Comparison of ENCODE assay signal across 9 mouse cellular contexts in the genomic region with DNA sequence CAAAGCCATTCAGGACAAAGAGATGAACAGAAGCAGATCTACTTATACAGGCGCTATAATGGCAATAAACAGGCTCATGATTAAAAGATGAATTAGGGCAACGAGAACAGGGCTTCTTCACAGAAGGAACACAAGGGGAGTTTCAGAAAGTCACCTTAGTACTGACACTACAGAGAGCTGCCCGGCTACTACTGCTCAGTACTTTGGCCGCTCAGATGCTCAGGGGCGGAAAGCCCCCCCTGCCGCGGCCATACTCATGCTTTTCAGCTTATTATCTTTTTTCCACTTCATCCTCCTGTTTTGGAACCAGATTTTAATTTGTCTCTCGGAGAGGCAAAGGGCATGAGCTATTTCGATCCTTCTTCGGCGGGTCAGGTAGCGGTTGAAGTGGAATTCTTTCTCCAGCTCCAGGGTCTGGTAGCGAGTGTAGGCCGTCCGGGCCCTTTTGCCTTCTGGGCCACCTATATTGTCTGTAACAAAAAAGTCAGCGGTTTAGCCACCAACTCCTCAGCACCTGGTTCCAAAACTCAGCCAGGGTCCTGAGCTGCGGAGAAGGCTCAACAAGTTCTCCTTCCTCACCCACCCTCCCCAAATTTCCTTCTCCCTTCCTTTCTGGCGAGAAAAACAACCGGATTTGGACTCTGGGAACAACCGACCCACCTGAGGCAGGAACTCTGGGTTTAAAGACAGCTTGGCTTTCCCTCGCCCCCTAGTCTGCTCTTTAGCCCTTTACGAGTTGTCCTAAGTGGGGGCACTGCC. TPM values are rescaled to one million over a fixed set of nuclear protein-coding genes. Genes with fewer than 3 reads are reported as not detected.
A peak's percentile ranks its signal among the peaks of the same experiment; 100 is the strongest.
DNase-seq lines count a peak whose midpoint lies in the region; ATAC-seq lines count a peak whose summit lies in the region.
"Had no signal": no experiment of that assay in that cellular context is flagged by ENCODE, and none has a peak within 500 bp of the region (broad histone marks: within the 10 kb centered on the region; RNA-seq: fewer than 3 reads in every experiment).

No protein-coding gene starts in this region.

- H3K4me2 ChIP-seq in midbrain, embryonic 11.5 days = no peak overlapping the region
- H3K4me2 ChIP-seq in midbrain, embryonic 16.5 days (ENCODE audit: low read length) = no peak overlapping the region
- peak overlapping the region; percentile 53 for H3K4me2 ChIP-seq in hindbrain, embryonic 15.5 days
- peak overlapping the region; percentile 73 for H3K4me2 ChIP-seq in liver, embryonic 11.5 days
- H3K4me2 ChIP-seq in midbrain, embryonic 13.5 days (replicated peaks) = no peak overlapping the region

- no peak overlapping the region for H3K27ac ChIP-seq in midbrain, embryonic 11.5 days (ENCODE audit: low read depth, low read length)
- no peak overlapping the region for H3K27ac ChIP-seq in midbrain, embryonic 16.5 days (ENCODE audit: low read length)
- H3K27ac ChIP-seq in hindbrain, embryonic 15.5 days (replicated peaks) = peak overlapping the region; percentile 83
- H3K27ac ChIP-seq in liver, embryonic 11.5 days (ENCODE audit: low read depth, low read length) = peak overlapping the region; percentile 65; the same call in 1 of the 2 replicates
- no peak overlapping the region for H3K27ac ChIP-seq in midbrain, embryonic 13.5 days

- no peaks in the 10 kb centered on the region for H3K36me3 ChIP-seq in midbrain, embryonic 11.5 days (ENCODE audit: control insufficient read depth, insufficient read depth, low read length)
- no peaks in the 10 kb centered on the region for H3K36me3 ChIP-seq in midbrain, embryonic 16.5 days (ENCODE audit: control insufficient read depth, insufficient read depth, low read length)
- no peaks in the 10 kb centered on the region for H3K36me3 ChIP-seq in hindbrain, embryonic 15.5 days
- no peaks in the 10 kb centered on the region for H3K36me3 ChIP-seq in liver, embryonic 11.5 days (ENCODE audit: control insufficient read depth, insufficient read depth, low read length)
- H3K36me3 ChIP-seq in midbrain, embryonic 13.5 days = no peaks in the 10 kb centered on the region

- H3K4me3 ChIP-seq in midbrain, embryonic 11.5 days (ENCODE audit: low read depth, low read length) = no peak overlapping the region
- H3K4me3 ChIP-seq in midbrain, embryonic 16.5 days (ENCODE audit: low read depth, low read length) = no peak overlapping the region
- peak overlapping the region; percentile 38 for H3K4me3 ChIP-seq in hindbrain, embryonic 15.5 days
- H3K4me3 ChIP-seq in liver, embryonic 11.5 days (ENCODE audit: low read depth, low read length) = peak overlapping the region; percentile 62
- no peak overlapping the region for H3K4me3 ChIP-seq in midbrain, embryonic 13.5 days (replicated peaks)

- peak; percentile 96 for DNase-seq in midbrain, embryonic 11.5 days (ENCODE audit: low spot score, missing footprints)
- DNase-seq in liver, embryonic 11.5 days (ENCODE audit: low spot score) = no peak
- DNase-seq in right cerebral cortex, postnatal 10 days (ENCODE audit: low spot score in 2 of 2) = no peak
- DNase-seq in spleen, postnatal 14 days (ENCODE audit: low spot score in 2 of 2) = no peak
- DNase-seq: cerebellum, adult 11-12 months had no signal

- H3K4me1 ChIP-seq in midbrain, embryonic 11.5 days (ENCODE audit: control insufficient read depth, insufficient read depth, low read length) = peaks cover 7% of the 10 kb centered on the region
- peaks cover 3% of the 10 kb centered on the region; the same call in 1 of the 2 replicates for H3K4me1 ChIP-seq in midbrain, embryonic 16.5 days (ENCODE audit: control insufficient read depth, insufficient read depth, low read length)
- H3K4me1 ChIP-seq in hindbrain, embryonic 15.5 days (replicated peaks) = peaks cover 10% of the 10 kb centered on the region
- H3K4me1 ChIP-seq in liver, embryonic 11.5 days (replicated peaks; ENCODE audit: control insufficient read depth, insufficient read depth, low read length) = no peaks in the 10 kb centered on the region; the same call in 1 of the 2 replicates
- H3K4me1 ChIP-seq in midbrain, embryonic 13.5 days (replicated peaks) = peaks cover 10% of the 10 kb centered on the region

- H3K9me3 ChIP-seq in midbrain, embryonic 11.5 days (ENCODE audit: control insufficient read depth, low read length) = no peaks in the 10 kb centered on the region
- H3K9me3 ChIP-seq in midbrain, embryonic 16.5 days (replicated peaks; ENCODE audit: control insufficient read depth, low read length, poor library complexity, severe bottlenecking) = no peaks in the 10 kb centered on the region
- no peaks in the 10 kb centered on the region for H3K9me3 ChIP-seq in hindbrain, embryonic 15.5 days
- H3K9me3 ChIP-seq in liver, embryonic 11.5 days (ENCODE audit: control insufficient read depth, low read length) = no peaks in the 10 kb centered on the region
- no peaks in the 10 kb centered on the region for H3K9me3 ChIP-seq in midbrain, embryonic 13.5 days

- peaks cover 98% of the 10 kb centered on the region for H3K27me3 ChIP-seq in midbrain, embryonic 11.5 days (ENCODE audit: control insufficient read depth, insufficient read depth, low read length)
- peaks cover 91% of the 10 kb centered on the region for H3K27me3 ChIP-seq in midbrain, embryonic 16.5 days (ENCODE audit: control insufficient read depth, insufficient read depth, low read depth, low read length)
- H3K27me3 ChIP-seq in hindbrain, embryonic 15.5 days = peaks cover 85% of the 10 kb centered on the region
- H3K27me3 ChIP-seq in liver, embryonic 11.5 days (replicated peaks; ENCODE audit: control insufficient read depth, insufficient read depth, low read length) = peaks cover 100% of the 10 kb centered on the region
- peaks cover 100% of the 10 kb centered on the region for H3K27me3 ChIP-seq in midbrain, embryonic 13.5 days

- 2% methylated on average over 22 of the region's 22 CpGs for WGBS in midbrain, embryonic 11.5 days
- WGBS in midbrain, embryonic 16.5 days = 3% methylated on average over 22 of the region's 22 CpGs
- WGBS in hindbrain, embryonic 15.5 days = 3% methylated on average over 22 of the region's 22 CpGs
- 6% methylated on average over 22 of the region's 22 CpGs for WGBS in liver, embryonic 11.5 days
- 1% methylated on average over 22 of the region's 22 CpGs for WGBS in midbrain, embryonic 13.5 days

- H3K9ac ChIP-seq in midbrain, embryonic 11.5 days (ENCODE audit: low read length) = no peak overlapping the region
- no peak overlapping the region for H3K9ac ChIP-seq in midbrain, embryonic 16.5 days (ENCODE audit: low read depth, low read length)
- H3K9ac ChIP-seq in hindbrain, embryonic 15.5 days = peak overlapping the region; percentile 46
- peak overlapping the region; percentile 67 for H3K9ac ChIP-seq in liver, embryonic 11.5 days (ENCODE audit: low read depth, low read length)
- H3K9ac ChIP-seq in midbrain, embryonic 13.5 days (replicated peaks) = no peak overlapping the region

- no peak for ATAC-seq in midbrain, embryonic 11.5 days (ENCODE audit: low FRiP score)
- ATAC-seq in midbrain, embryonic 16.5 days = no peak
- no peak for ATAC-seq in hindbrain, embryonic 15.5 days (ENCODE audit: low FRiP score, low read depth)
- ATAC-seq in liver, embryonic 11.5 days (replicated peaks; ENCODE audit: low FRiP score) = no peak
- ATAC-seq in midbrain, embryonic 13.5 days = no peak
- ATAC-seq: forebrain, embryonic 14.5 days had no signal

RNA-seq across cellular contexts. Expression of a gene that starts 1.8 kb away (rescaled TPM):
- polyA plus RNA-seq in midbrain, embryonic 11.5 days (2014; fragmentation: Nextera tagmentation; extraction: Ambion mirVana) = not detected in 2 replicates
- 0.21 TPM in 1 of 2 replicates, not detected in the other for polyA plus RNA-seq in midbrain, embryonic 16.5 days (2015; fragmentation: Nextera tagmentation; extraction: Ambion mirVana)
- 105 and 115 TPM in 2 replicates for polyA plus RNA-seq in hindbrain, embryonic 15.5 days (2015; fragmentation: Nextera tagmentation; extraction: Ambion mirVana)
- polyA plus RNA-seq in liver, embryonic 11.5 days (2014; fragmentation: Nextera tagmentation; extraction: Ambion mirVana) = 8.0 and 9.7 TPM in 2 replicates
- 0.08 and 0.17 TPM in 2 replicates for polyA plus RNA-seq in midbrain, embryonic 13.5 days (2015; fragmentation: Nextera tagmentation; extraction: Ambion mirVana)
- polyA plus RNA-seq: forebrain, embryonic 14.5 days had no signal

RNA-seq across cellular contexts. Expression of a gene that starts 6.0 kb away (rescaled TPM):
- polyA plus RNA-seq in midbrain, embryonic 11.5 days (2014; fragmentation: Nextera tagmentation; extraction: Ambion mirVana) = not detected in 2 replicates
- polyA plus RNA-seq in midbrain, embryonic 16.5 days (2015; fragmentation: Nextera tagmentation; extraction: Ambion mirVana) = not detected in 2 replicates
- polyA plus RNA-seq in hindbrain, embryonic 15.5 days (2015; fragmentation: Nextera tagmentation; extraction: Ambion mirVana) = 10.4 and 13.4 TPM in 2 replicates
- 0.45 and 0.71 TPM in 2 replicates for polyA plus RNA-seq in liver, embryonic 11.5 days (2014; fragmentation: Nextera tagmentation; extraction: Ambion mirVana)
- polyA plus RNA-seq in midbrain, embryonic 13.5 days (2015; fragmentation: Nextera tagmentation; extraction: Ambion mirVana) = not detected in 2 replicates
- polyA plus RNA-seq: forebrain, embryonic 14.5 days had no signal

RNA-seq across cellular contexts. Expression of a gene that starts 10.6 kb away (rescaled TPM):
- 0.11 TPM in 1 of 2 replicates, not detected in the other for polyA plus RNA-seq in midbrain, embryonic 11.5 days (2014; fragmentation: Nextera tagmentation; extraction: Ambion mirVana)
- not detected in 2 replicates for polyA plus RNA-seq in midbrain, embryonic 16.5 days (2015; fragmentation: Nextera tagmentation; extraction: Ambion mirVana)
- polyA plus RNA-seq in hindbrain, embryonic 15.5 days (2015; fragmentation: Nextera tagmentation; extraction: Ambion mirVana) = 15.7 and 16.3 TPM in 2 replicates
- polyA plus RNA-seq in liver, embryonic 11.5 days (2014; fragmentation: Nextera tagmentation; extraction: Ambion mirVana) = 2.8 and 2.9 TPM in 2 replicates
- polyA plus RNA-seq in midbrain, embryonic 13.5 days (2015; fragmentation: Nextera tagmentation; extraction: Ambion mirVana) = not detected in 2 replicates
- polyA plus RNA-seq: forebrain, embryonic 14.5 days had no signal

RNA-seq across cellular contexts. Expression of a gene that starts 10.6 kb away (rescaled TPM):
- polyA plus RNA-seq in midbrain, embryonic 11.5 days (2014; fragmentation: Nextera tagmentation; extraction: Ambion mirVana) = not detected in 2 replicates
- polyA plus RNA-seq in midbrain, embryonic 16.5 days (2015; fragmentation: Nextera tagmentation; extraction: Ambion mirVana) = not detected in 2 replicates
- not detected in 2 replicates for polyA plus RNA-seq in hindbrain, embryonic 15.5 days (2015; fragmentation: Nextera tagmentation; extraction: Ambion mirVana)
- not detected in 2 replicates for polyA plus RNA-seq in liver, embryonic 11.5 days (2014; fragmentation: Nextera tagmentation; extraction: Ambion mirVana)
- not detected in 2 replicates for polyA plus RNA-seq in midbrain, embryonic 13.5 days (2015; fragmentation: Nextera tagmentation; extraction: Ambion mirVana)
- polyA plus RNA-seq: forebrain, embryonic 14.5 days had no signal

RNA-seq across cellular contexts. Expression of a gene that starts 11.0 kb away (rescaled TPM):
- polyA plus RNA-seq in midbrain, embryonic 11.5 days (2014; fragmentation: Nextera tagmentation; extraction: Ambion mirVana) = not detected in 2 replicates
- not detected in 2 replicates for polyA plus RNA-seq in midbrain, embryonic 16.5 days (2015; fragmentation: Nextera tagmentation; extraction: Ambion mirVana)
- 10.6 and 12.2 TPM in 2 replicates for polyA plus RNA-seq in hindbrain, embryonic 15.5 days (2015; fragmentation: Nextera tagmentation; extraction: Ambion mirVana)
- polyA plus RNA-seq in liver, embryonic 11.5 days (2014; fragmentation: Nextera tagmentation; extraction: Ambion mirVana) = 2.3 and 3.1 TPM in 2 replicates
- polyA plus RNA-seq in midbrain, embryonic 13.5 days (2015; fragmentation: Nextera tagmentation; extraction: Ambion mirVana) = not detected in 2 replicates
- polyA plus RNA-seq: forebrain, embryonic 14.5 days had no signal

Comparison
In these comparisons a context has a peak if more than half of its experiments do, and no peak if none do; other contexts are left out.
1. H3K27ac ChIP-seq: peak in hindbrain, embryonic 15.5 days (single experiment) and liver, embryonic 11.5 days (single experiment); none in midbrain, embryonic 11.5 days (single experiment), midbrain, embryonic 16.5 days (single experiment) and midbrain, embryonic 13.5 days (single experiment).
2. H3K4me2 ChIP-seq: peak in hindbrain, embryonic 15.5 days (single experiment) and liver, embryonic 11.5 days (single experiment); none in midbrain, embryonic 11.5 days (single experiment), midbrain, embryonic 16.5 days (single experiment) and midbrain, embryonic 13.5 days (single experiment).
3. H3K4me3 ChIP-seq: peak in hindbrain, embryonic 15.5 days (single experiment) and liver, embryonic 11.5 days (single experiment); none in midbrain, embryonic 11.5 days (single experiment), midbrain, embryonic 16.5 days (single experiment) and midbrain, embryonic 13.5 days (single experiment).
4. H3K9ac ChIP-seq: peak in hindbrain, embryonic 15.5 days (single experiment) and liver, embryonic 11.5 days (single experiment); none in midbrain, embryonic 11.5 days (single experiment), midbrain, embryonic 16.5 days (single experiment) and midbrain, embryonic 13.5 days (single experiment).